Mouse (Mus musculus): Measurements from ENCODE around the gene Tk2.

- no peak for TF ChIP-seq CTCF (IDR thresholded peaks at IDR 0.05; ENCODE audit: low read depth, low read length)
- no peak for TF ChIP-seq POLR2A (IDR thresholded peaks at IDR 0.05; ENCODE audit: extremely low read depth, insufficient read depth, low read length)
These were observed 8.9 kb downstream of the Tk2 start for GRCm38 (mm10) chr8:104239418-104239861.
